Mouse (Mus musculus) left cerebral cortex, postnatal 10 days (tissue): ENCODE measurements around the gene Cdcp1. TPM values are rescaled to one million over a fixed set of nuclear protein-coding genes. Genes with fewer than 3 reads are reported as not detected.

ENCODE experiments used
- DNase-seq, 2 experiments: peaks; one replicate each; pipeline ENCODE4 v3.0.0; 2021 to 2022; ENCODE audit warnings: low spot score in 2 of 2, mixed read lengths in 1 of 2; ENCODE audit errors: extremely low spot score in 1 of 2
- intact Hi-C: fragments of 180-260 bp; cut with DNase I; formaldehyde crosslinking; loops from one replicate; pipeline ENCODE4 v1.15.1; 2025
- total RNA-seq, 2 experiments: library from RNA; stranded (reverse); gene quantifications; 2 replicates each; pipeline ENCODE4 v1.2.3; 2021

Cdcp1 gene
- total RNA-seq: under 1 TPM; 0.13 to 0.16 TPM

GRCm38 (mm10) chr9:123215621-123216440, at the start of gene Cdcp1:
Gene Cdcp1, minus strand, starts transcription at chr9:123216038.
- DNase-seq: no peak
- intact Hi-C loops: no loop called here

- intact Hi-C loops: loop anchor here (2.0 to 5.0 kb wide), 2 partner anchors 107 to 178 kb away; partner anchors contain the start of gene Lars2
Measured at GRCm38 (mm10) chr9:123260611-123261021, 44.8 kb upstream of the Cdcp1 start, which contains the start of gene Tmem158. Gene Tmem158, minus strand, starts transcription at chr9:123260764.

GRCm38 (mm10) chr9:123259896-123260610, 44.2 kb upstream of the Cdcp1 start:
- peak; percentile 17 to 78 for DNase-seq

More at GRCm38 (mm10) chr9:123260611-123261021, 44.8 kb upstream of the Cdcp1 start, which contains the start of gene Tmem158:
- peak; percentile 79 to 90 for DNase-seq

GRCm38 (mm10) chr9:123259461-123259895, 43.6 kb upstream of the Cdcp1 start:
- peak; percentile 75 to 89 for DNase-seq
- intact Hi-C loops: loop anchor here (5.0 kb wide), 1 partner anchor 268 kb away; the partner anchor contains the start of gene Sacm1l

More at GRCm38 (mm10) chr9:123259896-123260610, 44.2 kb upstream of the Cdcp1 start:
- intact Hi-C loops: loop anchor here (2.0 to 5.0 kb wide), 3 partner anchors 107 to 267 kb away; partner anchors contain the start of genes Lars2 and Sacm1l

GRCm38 (mm10) chr9:123258796-123259195, 43.0 kb upstream of the Cdcp1 start:
- intact Hi-C loops: loop anchor here (5.0 kb wide), 1 partner anchor 269 kb away; the partner anchor contains the start of gene Sacm1l
- DNase-seq: no peak

- no peak for DNase-seq
Measured at GRCm38 (mm10) chr9:123255736-123256135, 39.9 kb upstream of the Cdcp1 start.

GRCm38 (mm10) chr9:123247992-123248391, 32.2 kb upstream of the Cdcp1 start:
- intact Hi-C loops: no loop called here
- DNase-seq: no peak

More at GRCm38 (mm10) chr9:123255736-123256135, 39.9 kb upstream of the Cdcp1 start:
- intact Hi-C loops: loop anchor here (5.0 kb wide), 1 partner anchor 272 kb away; the partner anchor contains the start of gene Sacm1l

- DNase-seq: no peak
- intact Hi-C loops: no loop called here
Measured at GRCm38 (mm10) chr9:123245146-123245545, 29.3 kb upstream of the Cdcp1 start.

- intact Hi-C loops: no loop called here
- DNase-seq: peak in 1 of 2 experiments; percentile 36
Measured at GRCm38 (mm10) chr9:123243988-123244387, 28.1 kb upstream of the Cdcp1 start.

GRCm38 (mm10) chr9:123241191-123241590, 25.4 kb upstream of the Cdcp1 start:
- intact Hi-C loops: no loop called here
- no peak for DNase-seq

- intact Hi-C loops: no loop called here
- DNase-seq: no peak
Measured at GRCm38 (mm10) chr9:123240751-123241150, 24.9 kb upstream of the Cdcp1 start.

- no peak for DNase-seq
- intact Hi-C loops: no loop called here
Measured at GRCm38 (mm10) chr9:123240271-123240670, 24.4 kb upstream of the Cdcp1 start.

- intact Hi-C loops: no loop called here
- no peak for DNase-seq
Measured at GRCm38 (mm10) chr9:123239651-123240050, 23.8 kb upstream of the Cdcp1 start.

GRCm38 (mm10) chr9:123238256-123239045, 22.6 kb upstream of the Cdcp1 start:
- intact Hi-C loops: no loop called here
- no peak for DNase-seq

GRCm38 (mm10) chr9:123237739-123238138, 21.9 kb upstream of the Cdcp1 start:
- intact Hi-C loops: no loop called here
- DNase-seq: peak in 1 of 2 experiments; percentile 84

GRCm38 (mm10) chr9:123235621-123236020, 19.8 kb upstream of the Cdcp1 start:
- DNase-seq: no peak
- intact Hi-C loops: no loop called here

- intact Hi-C loops: no loop called here
- no peak for DNase-seq
Measured at GRCm38 (mm10) chr9:123229826-123230225, 14.0 kb upstream of the Cdcp1 start.

GRCm38 (mm10) chr9:123228671-123229070, 12.8 kb upstream of the Cdcp1 start:
- no peak for DNase-seq
- intact Hi-C loops: no loop called here
